Mouse (Mus musculus): ENCODE data around the gene Il17c. TPM values are rescaled to one million over a fixed set of nuclear protein-coding genes. Genes with fewer than 3 reads are reported as not detected.

Il17c gene
- polyA plus RNA-seq, 1 experiment from 2014 or later: not detected

DNA sequence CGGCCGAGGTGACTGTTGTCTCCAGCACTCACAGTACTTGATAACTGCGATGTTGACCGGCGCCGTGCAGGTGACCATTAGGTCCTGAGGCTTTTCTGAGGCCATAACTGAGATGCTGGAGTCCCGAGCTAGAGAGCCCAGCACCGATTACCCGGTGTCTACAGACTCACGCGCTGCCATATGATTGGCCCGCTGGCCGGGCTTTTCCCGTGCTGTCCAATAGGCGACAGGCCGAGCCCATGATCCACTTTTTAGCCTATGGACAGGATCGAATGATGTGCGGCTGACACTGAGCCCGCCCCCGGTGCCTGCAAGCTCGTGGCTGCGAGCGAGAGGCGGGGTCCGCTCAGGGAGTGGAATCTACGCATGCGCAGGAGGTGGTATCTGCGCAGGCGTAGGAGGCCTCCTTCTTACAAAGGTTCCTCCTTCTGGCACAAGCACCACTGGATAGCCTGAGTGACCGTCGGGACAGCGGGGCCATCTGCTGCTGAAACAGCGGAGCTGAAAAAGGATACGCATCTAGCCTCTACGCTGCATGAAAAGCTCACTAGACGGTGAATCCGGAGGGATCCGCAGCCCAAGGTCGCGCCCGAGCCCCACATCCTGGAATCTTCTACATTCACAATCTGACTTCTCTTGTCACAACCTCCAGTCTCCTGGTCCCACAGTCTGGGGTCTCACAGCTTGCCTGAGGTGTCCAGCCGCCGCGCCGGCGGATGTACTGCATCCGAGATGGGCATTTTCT, 21.6 kb downstream of the Il17c start, which contains the start of gene Mvd:
Mvd (minus strand) TSS at position 161 of the 745 bp plus-strand sequence.
- Histone ChIP-seq H3K9me3 (replicated peaks; ENCODE audit: control insufficient read depth, low read length) (no peaks in the 10 kb centered on the region), H3K36me3 (ENCODE audit: control insufficient read depth, insufficient read depth) (no peaks in the 10 kb centered on the region; the same call in 1 of the 2 replicates), H3K4me3 (ENCODE audit: low read depth, low read length) (peak within 1 kb of the TSS; percentile 87), H3K27me3 (ENCODE audit: control insufficient read depth, insufficient read depth, low read depth, low read length) (no peaks in the 10 kb centered on the region), H3K4me2 (ENCODE audit: low read depth, low read length) (peak within 1 kb of the TSS; percentile 99), H3K27ac (ENCODE audit: low read length) (peak within 1 kb of the TSS; percentile 93), H3K9ac (ENCODE audit: low read depth, low read length) (peak within 1 kb of the TSS; percentile 89), H3K4me1 (ENCODE audit: control insufficient read depth, low read depth, low read length) (peaks cover 29% of the 10 kb centered on the region)
- ATAC-seq (ENCODE audit: low read depth): peak; percentile 98
- under 1% methylated on average over 47 of the region's 47 CpGs for WGBS (ENCODE audit: insufficient replicate concordance)

DNA sequence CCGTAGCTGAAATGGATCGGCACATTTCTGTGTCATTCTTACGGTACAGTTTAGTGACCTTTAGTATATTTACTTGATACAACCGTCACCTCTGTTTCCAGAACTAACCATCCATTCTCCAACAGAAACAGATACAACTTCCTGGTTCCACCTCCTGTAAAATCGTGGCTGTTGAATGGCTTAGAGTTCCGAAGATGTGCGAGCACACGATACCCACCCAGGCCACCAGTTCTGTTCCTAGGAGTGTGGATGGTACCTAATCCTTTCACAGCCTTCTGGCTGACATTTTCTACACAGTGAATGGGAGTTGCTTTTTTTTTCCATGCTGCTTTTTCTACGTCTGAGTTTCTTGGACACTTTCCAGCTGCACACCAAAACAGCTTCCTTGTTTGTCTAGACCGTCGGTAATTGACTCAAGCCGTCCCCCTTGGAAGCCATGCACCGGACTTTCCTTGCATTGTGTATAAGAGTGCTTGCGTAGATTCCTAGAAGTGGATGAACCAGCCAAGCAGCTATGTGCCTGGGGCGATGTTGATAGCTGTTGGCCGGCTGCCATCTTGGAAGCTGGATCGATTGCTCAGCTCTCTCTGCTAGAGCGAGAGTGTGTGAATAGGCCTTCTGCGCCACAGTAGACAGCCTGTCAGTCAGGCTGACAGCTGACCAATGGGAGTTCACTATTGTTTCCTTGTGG, 22.4 kb downstream of the Il17c start:
- peak overlapping the region; percentile 93 for H3K27ac ChIP-seq (ENCODE audit: low read length)
- no peaks in the 10 kb centered on the region; the same call in 1 of the 2 replicates for H3K36me3 ChIP-seq (ENCODE audit: control insufficient read depth, insufficient read depth)
- WGBS (ENCODE audit: insufficient replicate concordance): 8% methylated on average over 19 of the region's 19 CpGs
- H3K4me1 ChIP-seq (ENCODE audit: control insufficient read depth, low read depth, low read length): peaks cover 29% of the 10 kb centered on the region
- peak; percentile 23 for ATAC-seq (ENCODE audit: low read depth)
- peak overlapping the region; percentile 99 for H3K4me2 ChIP-seq (ENCODE audit: low read depth, low read length)
- H3K4me3 ChIP-seq (ENCODE audit: low read depth, low read length): peak overlapping the region; percentile 87
- H3K9ac ChIP-seq (ENCODE audit: low read depth, low read length): peak overlapping the region; percentile 89
- H3K27me3 ChIP-seq (ENCODE audit: control insufficient read depth, insufficient read depth, low read depth, low read length): no peaks in the 10 kb centered on the region
- H3K9me3 ChIP-seq (replicated peaks; ENCODE audit: control insufficient read depth, low read length): no peaks in the 10 kb centered on the region

DNA sequence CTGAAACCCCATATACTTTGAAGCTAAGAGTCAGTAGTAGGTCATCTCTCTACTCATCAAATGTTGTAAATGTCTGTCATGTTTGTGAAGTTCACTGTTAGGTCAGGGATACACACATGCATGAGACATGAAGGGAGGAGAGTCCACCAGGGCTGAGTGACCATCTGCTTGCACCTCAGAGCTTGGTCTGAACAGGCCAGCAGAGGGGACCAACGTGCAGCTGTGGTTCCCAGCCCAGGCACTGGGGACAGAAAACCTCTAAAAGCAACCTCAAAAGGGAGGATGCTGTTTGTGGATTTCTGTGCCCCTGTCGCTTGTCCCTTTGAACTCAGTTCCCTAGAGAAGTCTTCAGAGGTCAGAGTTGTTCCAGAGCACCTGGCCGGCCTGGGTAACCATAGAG, 23.4 kb downstream of the Il17c start:
- Histone ChIP-seq H3K9ac (ENCODE audit: low read depth, low read length) (no peak overlapping the region), H3K27me3 (ENCODE audit: control insufficient read depth, insufficient read depth, low read depth, low read length) (no peaks in the 10 kb centered on the region), H3K36me3 (ENCODE audit: control insufficient read depth, insufficient read depth) (no peaks in the 10 kb centered on the region), H3K27ac (ENCODE audit: low read length) (no peak overlapping the region), H3K4me3 (ENCODE audit: low read depth, low read length) (no peak overlapping the region), H3K4me1 (ENCODE audit: control insufficient read depth, low read depth, low read length) (peaks cover 29% of the 10 kb centered on the region), H3K9me3 (replicated peaks; ENCODE audit: control insufficient read depth, low read length) (no peaks in the 10 kb centered on the region), H3K4me2 (ENCODE audit: low read depth, low read length) (no peak overlapping the region)
- WGBS (ENCODE audit: insufficient replicate concordance): 53% methylated on average over 3 of the region's 3 CpGs
- ATAC-seq (ENCODE audit: low read depth): no peak

DNA sequence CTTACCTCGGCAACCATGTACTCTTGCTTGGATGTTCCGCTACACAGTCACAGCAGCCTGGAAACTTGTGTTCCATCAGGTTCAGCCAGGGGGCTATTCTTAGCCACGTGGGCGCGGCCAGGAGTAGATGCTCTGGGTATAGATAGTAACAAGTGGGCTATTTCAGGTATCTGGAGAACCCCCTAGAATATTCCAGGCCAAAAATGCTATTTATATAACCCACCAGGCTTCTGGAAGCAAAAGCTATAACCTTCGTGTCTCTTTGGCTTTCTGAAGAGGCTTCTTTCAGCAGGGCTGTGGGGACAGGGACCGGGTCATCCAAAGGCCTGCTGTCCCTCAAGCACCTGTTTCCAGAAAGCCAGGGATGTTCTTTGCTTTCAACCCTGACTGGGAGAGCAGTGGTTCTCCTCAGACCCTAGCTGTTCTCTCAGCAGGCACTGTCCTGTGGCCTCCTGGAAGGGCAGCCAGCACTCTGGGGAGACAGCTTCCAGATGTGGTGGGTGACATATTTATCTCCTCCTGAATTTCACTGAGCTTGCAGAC, 29.4 kb downstream of the Il17c start:
- 59% methylated on average over 7 of the region's 7 CpGs for WGBS (ENCODE audit: insufficient replicate concordance)
- no peaks in the 10 kb centered on the region; the same call in 1 of the 2 replicates for H3K4me1 ChIP-seq (ENCODE audit: control insufficient read depth, low read depth, low read length)
- H3K9ac ChIP-seq (ENCODE audit: low read depth, low read length): no peak overlapping the region
- no peaks in the 10 kb centered on the region for H3K36me3 ChIP-seq (ENCODE audit: control insufficient read depth, insufficient read depth)
- no peaks in the 10 kb centered on the region for H3K27me3 ChIP-seq (ENCODE audit: control insufficient read depth, insufficient read depth, low read depth, low read length)
- no peak overlapping the region for H3K4me2 ChIP-seq (ENCODE audit: low read depth, low read length)
- no peak for ATAC-seq (ENCODE audit: low read depth)
- H3K9me3 ChIP-seq (replicated peaks; ENCODE audit: control insufficient read depth, low read length): no peaks in the 10 kb centered on the region
- H3K4me3 ChIP-seq (ENCODE audit: low read depth, low read length): no peak overlapping the region
- H3K27ac ChIP-seq (ENCODE audit: low read length): no peak overlapping the region

DNA sequence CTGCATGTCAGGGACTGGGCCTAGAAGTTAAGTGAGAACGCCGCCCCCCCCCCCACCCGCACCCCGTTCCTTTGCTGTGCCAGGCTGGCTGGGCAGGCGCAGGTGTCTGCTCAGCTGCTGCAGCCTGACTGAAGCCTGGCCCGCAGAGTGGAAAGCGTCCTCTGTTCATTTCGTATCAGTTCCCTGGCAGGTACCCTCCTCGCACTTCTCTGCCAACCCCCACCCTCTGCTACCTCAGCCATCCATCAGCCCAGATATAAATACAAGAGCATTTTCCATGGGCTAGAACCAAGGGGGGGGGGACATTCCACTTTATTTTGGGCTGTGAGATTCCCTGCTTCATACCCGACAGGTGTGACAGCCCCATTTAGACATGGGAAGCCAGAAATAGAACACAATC, 30.3 kb downstream of the Il17c start:
- no peaks in the 10 kb centered on the region; the same call in 1 of the 2 replicates for H3K4me1 ChIP-seq (ENCODE audit: control insufficient read depth, low read depth, low read length)
- H3K36me3 ChIP-seq (ENCODE audit: control insufficient read depth, insufficient read depth): no peaks in the 10 kb centered on the region
- H3K27ac ChIP-seq (ENCODE audit: low read length): no peak overlapping the region
- no peak overlapping the region for H3K4me2 ChIP-seq (ENCODE audit: low read depth, low read length)
- ATAC-seq (ENCODE audit: low read depth): no peak
- H3K9ac ChIP-seq (ENCODE audit: low read depth, low read length): no peak overlapping the region
- no peaks in the 10 kb centered on the region for H3K27me3 ChIP-seq (ENCODE audit: control insufficient read depth, insufficient read depth, low read depth, low read length)
- WGBS (ENCODE audit: insufficient replicate concordance): 72% methylated on average over 10 of the region's 10 CpGs
- no peaks in the 10 kb centered on the region for H3K9me3 ChIP-seq (replicated peaks; ENCODE audit: control insufficient read depth, low read length)
- H3K4me3 ChIP-seq (ENCODE audit: low read depth, low read length): no peak overlapping the region

DNA sequence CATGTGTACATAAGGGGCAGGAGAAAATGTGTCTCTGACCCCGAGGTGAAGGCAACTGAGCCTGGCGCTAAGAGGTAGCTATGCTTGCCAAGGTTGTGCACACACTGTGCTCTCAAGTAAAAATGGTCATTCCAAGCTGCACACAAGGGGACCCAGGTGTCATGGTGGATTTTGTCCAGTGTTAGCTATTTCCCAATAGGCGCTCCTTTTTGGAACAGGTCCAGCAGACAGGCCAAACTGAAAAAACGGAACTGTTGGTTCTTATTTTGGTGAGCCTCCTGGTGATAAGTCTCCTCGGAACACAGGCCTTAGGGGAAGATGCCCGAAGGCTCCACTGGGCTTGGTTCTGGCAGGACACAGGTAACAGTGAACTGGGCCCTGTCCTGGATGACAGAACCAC, 32.6 kb downstream of the Il17c start:
- Histone ChIP-seq H3K4me1 (ENCODE audit: control insufficient read depth, low read depth, low read length) (no peaks in the 10 kb centered on the region; the same call in 1 of the 2 replicates), H3K4me3 (ENCODE audit: low read depth, low read length) (no peak overlapping the region), H3K27ac (ENCODE audit: low read length) (no peak overlapping the region), H3K9me3 (replicated peaks; ENCODE audit: control insufficient read depth, low read length) (no peaks in the 10 kb centered on the region), H3K4me2 (ENCODE audit: low read depth, low read length) (no peak overlapping the region), H3K36me3 (ENCODE audit: control insufficient read depth, insufficient read depth) (no peaks in the 10 kb centered on the region), H3K27me3 (ENCODE audit: control insufficient read depth, insufficient read depth, low read depth, low read length) (peaks cover 7% of the 10 kb centered on the region), H3K9ac (ENCODE audit: low read depth, low read length) (no peak overlapping the region)
- ATAC-seq (ENCODE audit: low read depth): no peak
- 61% methylated on average over 6 of the region's 6 CpGs for WGBS (ENCODE audit: insufficient replicate concordance)

DNA sequence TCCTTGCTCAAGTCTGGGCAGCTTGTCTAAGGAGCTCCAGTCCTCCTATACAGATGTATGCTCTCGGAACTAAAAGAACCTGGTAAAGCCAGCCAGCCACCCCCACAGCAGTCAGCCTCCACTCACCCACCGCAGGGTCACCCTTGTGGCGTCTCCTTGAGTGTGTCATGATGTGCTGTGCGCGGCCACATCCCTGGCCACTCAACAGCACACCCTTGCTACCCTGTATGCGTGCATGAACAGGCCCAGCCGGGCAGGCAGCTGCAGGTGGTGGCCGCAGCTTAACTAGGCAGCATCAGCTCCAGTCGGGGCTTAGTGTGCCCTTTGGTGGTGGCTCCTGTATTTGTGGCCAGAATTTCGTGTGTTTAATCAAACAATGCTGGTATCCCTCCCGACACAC, 35.4 kb downstream of the Il17c start:
- ATAC-seq (ENCODE audit: low read depth): no peak
- no peak overlapping the region for H3K4me2 ChIP-seq (ENCODE audit: low read depth, low read length)
- H3K4me3 ChIP-seq (ENCODE audit: low read depth, low read length): no peak overlapping the region
- no peak overlapping the region for H3K9ac ChIP-seq (ENCODE audit: low read depth, low read length)
- H3K27me3 ChIP-seq (ENCODE audit: control insufficient read depth, insufficient read depth, low read depth, low read length): peaks cover 34% of the 10 kb centered on the region
- no peaks in the 10 kb centered on the region for H3K9me3 ChIP-seq (replicated peaks; ENCODE audit: control insufficient read depth, low read length)
- 62% methylated on average over 11 of the region's 11 CpGs for WGBS (ENCODE audit: insufficient replicate concordance)
- H3K36me3 ChIP-seq (ENCODE audit: control insufficient read depth, insufficient read depth): no peaks in the 10 kb centered on the region
- peaks cover 14% of the 10 kb centered on the region for H3K4me1 ChIP-seq (ENCODE audit: control insufficient read depth, low read depth, low read length)
- H3K27ac ChIP-seq (ENCODE audit: low read length): no peak overlapping the region

DNA sequence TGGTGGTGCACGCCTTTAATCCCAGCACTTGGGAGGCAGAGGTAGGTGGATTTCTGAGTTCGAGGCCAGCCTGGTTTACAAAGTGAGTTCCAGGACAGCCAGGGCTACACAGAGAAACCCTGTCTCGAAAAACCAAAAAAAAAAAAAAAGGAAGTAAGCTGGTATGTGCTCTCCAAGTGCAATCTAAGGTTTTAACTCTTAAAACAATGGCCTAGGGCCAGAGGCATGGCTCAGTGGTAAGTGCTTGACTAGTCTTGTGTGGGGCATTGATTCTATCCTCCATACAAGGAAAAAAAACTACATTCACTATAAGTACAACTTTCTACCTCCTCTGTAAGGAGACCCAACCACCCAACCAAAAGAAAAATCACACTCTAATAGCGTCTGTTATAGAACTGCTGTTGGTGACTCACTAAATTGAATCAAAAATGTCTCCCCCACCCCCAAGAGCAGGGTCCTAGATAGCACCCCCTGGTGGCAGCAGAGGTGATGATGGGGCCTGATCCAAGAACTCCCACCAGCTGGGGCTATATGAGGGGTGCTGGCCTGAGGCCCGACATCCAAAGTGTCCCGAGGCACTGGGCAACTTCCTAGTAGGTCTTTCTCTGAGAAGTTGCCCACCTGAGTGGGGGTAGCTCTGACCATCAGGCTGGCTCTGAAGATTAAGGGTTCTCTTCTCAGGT, 37.5 kb downstream of the Il17c start:
- peaks cover 28% of the 10 kb centered on the region for H3K4me1 ChIP-seq (ENCODE audit: control insufficient read depth, low read depth, low read length)
- peaks cover 34% of the 10 kb centered on the region for H3K27me3 ChIP-seq (ENCODE audit: control insufficient read depth, insufficient read depth, low read depth, low read length)
- ATAC-seq (ENCODE audit: low read depth): no peak
- H3K4me2 ChIP-seq (ENCODE audit: low read depth, low read length): no peak overlapping the region
- H3K36me3 ChIP-seq (ENCODE audit: control insufficient read depth, insufficient read depth): no peaks in the 10 kb centered on the region
- 42% methylated on average over 6 of the region's 6 CpGs for WGBS (ENCODE audit: insufficient replicate concordance)
- no peak overlapping the region for H3K9ac ChIP-seq (ENCODE audit: low read depth, low read length)
- H3K27ac ChIP-seq (ENCODE audit: low read length): no peak overlapping the region
- H3K4me3 ChIP-seq (ENCODE audit: low read depth, low read length): no peak overlapping the region
- H3K9me3 ChIP-seq (replicated peaks; ENCODE audit: control insufficient read depth, low read length): no peaks in the 10 kb centered on the region

All from liver, embryonic 16.5 days (tissue).